Mouse (Mus musculus): Measurements from ENCODE around the gene Spata17.

DNA sequence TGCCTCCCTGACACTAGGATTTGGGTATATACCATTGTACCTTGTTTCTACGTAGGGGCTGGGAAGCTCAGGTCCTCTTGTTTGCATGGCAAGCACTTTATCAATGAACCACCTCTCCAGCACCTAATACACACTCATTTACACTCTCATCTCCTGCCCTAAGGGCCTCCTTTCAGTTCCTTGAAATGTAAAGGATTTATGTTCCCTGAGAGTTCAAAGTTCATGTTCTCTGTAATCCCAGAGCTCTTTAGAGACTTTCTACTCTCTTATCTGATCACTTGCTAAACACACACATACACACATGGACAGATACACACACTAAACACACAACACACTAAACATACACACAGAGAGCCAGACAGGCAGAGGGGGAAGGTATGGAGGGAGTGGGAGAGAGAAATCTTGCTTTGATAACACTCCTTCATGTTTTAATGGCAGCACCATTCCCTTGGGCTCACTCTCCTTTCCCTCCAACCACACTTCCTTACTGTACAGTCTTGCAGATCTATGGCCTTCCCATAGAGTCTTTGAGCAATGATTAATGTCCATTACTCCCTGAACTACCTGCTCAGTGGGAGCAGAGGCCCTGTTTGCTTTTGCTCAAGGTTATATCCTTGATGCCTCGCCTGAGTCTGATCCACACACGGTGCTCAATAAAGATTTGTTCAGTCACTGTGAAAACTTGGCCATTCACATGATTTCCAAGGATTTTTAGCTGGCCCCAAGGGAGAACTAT is 126.4 kb downstream of the Spata17 start:
- TF ChIP-seq CTCF (IDR thresholded peaks at IDR 0.05), result no peak
- TF ChIP-seq POLR2A (IDR thresholded peaks at IDR 0.05; ENCODE audit: insufficient read depth, low read depth, low read length), result no peak
- TF ChIP-seq EP300 (IDR thresholded peaks at IDR 0.05; ENCODE audit: insufficient read depth, low read depth, low read length), result no peak

Measured in heart, adult 2 months (tissue).